Mouse (Mus musculus): ENCODE results near the gene Cbx4. TPM values are rescaled to one million over a fixed set of nuclear protein-coding genes. Genes with fewer than 3 reads are reported as not detected.

Cbx4 gene
- polyA plus RNA-seq, 1 experiment from 2014 or later, result 7.7 TPM

DNA sequence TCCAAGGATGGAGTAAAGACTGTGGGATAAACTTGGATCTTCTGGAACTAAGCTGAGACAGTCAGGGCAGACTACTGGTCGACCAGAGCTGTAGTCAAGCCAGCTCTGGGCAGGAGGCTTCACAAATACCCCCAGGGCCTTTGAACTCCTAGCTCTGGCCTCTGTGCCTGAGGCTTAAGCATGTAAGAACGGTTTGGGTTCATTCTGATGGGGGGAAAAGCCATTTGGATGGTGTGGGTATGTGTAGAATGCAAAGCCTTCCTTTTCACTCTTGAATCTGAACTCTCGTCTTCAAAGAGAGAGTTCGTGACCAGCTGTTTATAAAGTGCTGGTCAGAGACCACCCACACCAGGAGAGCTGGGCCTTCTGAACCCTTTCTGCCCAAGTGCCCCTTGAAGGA lies 8.3 kb downstream of the Cbx4 start:
- no peak for ATAC-seq (replicated peaks; ENCODE audit: insufficient number of reproducible peaks, low FRiP score, low TSS enrichment)
- Histone ChIP-seq H3K9me3 (replicated peaks; ENCODE audit: control insufficient read depth, low read length) (no peaks in the 10 kb centered on the region), H3K4me3 (ENCODE audit: low read depth, low read length) (no peak overlapping the region), H3K36me3 (ENCODE audit: control insufficient read depth, insufficient read depth, low read length) (peaks cover 9% of the 10 kb centered on the region), H3K4me2 (no peak overlapping the region), H3K4me1 (ENCODE audit: control insufficient read depth, insufficient read depth, low read length) (peaks cover 40% of the 10 kb centered on the region), H3K9ac (ENCODE audit: low read depth, low read length) (no peak overlapping the region), H3K27me3 (ENCODE audit: control insufficient read depth, insufficient read depth, low read length) (peaks cover 33% of the 10 kb centered on the region), H3K27ac (ENCODE audit: low read depth, low read length) (no peak overlapping the region)
- WGBS (ENCODE audit: insufficient replicate concordance), result 70% methylated on average over 4 of the region's 4 CpGs

DNA sequence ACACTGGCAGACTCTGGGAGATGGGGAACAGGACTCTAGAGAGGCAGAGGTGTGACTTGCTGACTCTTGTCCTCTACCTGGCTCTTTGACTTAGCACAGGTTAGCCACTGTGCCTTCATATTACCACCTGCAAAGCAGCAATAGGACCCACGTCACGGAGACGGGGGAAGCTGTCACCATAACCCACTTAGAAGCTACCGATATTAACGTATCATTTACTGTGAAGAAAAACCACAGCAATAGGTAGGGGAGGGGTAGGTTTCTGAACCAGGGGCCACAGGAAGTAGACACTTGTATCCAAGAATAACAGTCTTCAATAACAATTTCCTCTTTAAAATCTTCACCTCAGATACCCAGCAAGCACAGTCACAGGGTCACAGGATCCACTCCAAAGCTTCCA lies 10.2 kb downstream of the Cbx4 start:
- Histone ChIP-seq H3K4me3 (ENCODE audit: low read depth, low read length) (no peak overlapping the region), H3K27ac (ENCODE audit: low read depth, low read length) (no peak overlapping the region), H3K4me1 (ENCODE audit: control insufficient read depth, insufficient read depth, low read length) (peaks cover 23% of the 10 kb centered on the region), H3K36me3 (ENCODE audit: control insufficient read depth, insufficient read depth, low read length) (peaks cover 3% of the 10 kb centered on the region; the same call in 1 of the 2 replicates), H3K9ac (ENCODE audit: low read depth, low read length) (no peak overlapping the region), H3K9me3 (replicated peaks; ENCODE audit: control insufficient read depth, low read length) (no peaks in the 10 kb centered on the region), H3K4me2 (no peak overlapping the region), H3K27me3 (ENCODE audit: control insufficient read depth, insufficient read depth, low read length) (peaks cover 23% of the 10 kb centered on the region)
- 76% methylated on average over 5 of the region's 5 CpGs for WGBS (ENCODE audit: insufficient replicate concordance)
- no peak for ATAC-seq (replicated peaks; ENCODE audit: insufficient number of reproducible peaks, low FRiP score, low TSS enrichment)

DNA sequence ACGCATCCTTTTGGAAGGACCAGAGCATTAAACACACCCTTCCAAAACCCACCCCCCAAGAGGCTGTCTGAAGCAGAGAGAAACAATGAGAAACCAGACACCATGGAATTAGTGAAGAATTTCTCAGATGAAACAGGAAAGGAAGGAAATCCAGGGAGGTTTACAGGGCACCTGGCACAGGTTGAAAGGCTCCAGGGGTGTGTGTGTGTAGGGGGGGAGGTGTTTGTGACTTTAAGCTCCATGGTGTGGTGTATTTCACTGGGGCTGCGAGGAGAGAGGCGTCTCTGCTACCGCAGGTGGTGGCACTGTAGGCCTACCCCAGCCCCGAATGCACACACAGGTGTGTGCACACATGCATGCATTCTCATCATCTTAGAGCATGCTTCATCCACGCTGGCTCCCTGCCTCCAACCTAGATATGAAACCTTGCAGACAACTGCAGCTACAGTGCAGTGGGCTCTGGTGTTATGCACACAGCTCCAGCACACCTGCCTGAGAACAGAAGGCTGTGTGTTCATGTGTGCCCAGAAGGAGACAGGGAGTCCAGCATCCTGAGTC lies 12.1 kb downstream of the Cbx4 start:
- Histone ChIP-seq H3K4me2 (no peak overlapping the region), H3K27ac (ENCODE audit: low read depth, low read length) (no peak overlapping the region), H3K9ac (ENCODE audit: low read depth, low read length) (no peak overlapping the region), H3K27me3 (ENCODE audit: control insufficient read depth, insufficient read depth, low read length) (peaks cover 19% of the 10 kb centered on the region; the same call in 1 of the 2 replicates), H3K36me3 (ENCODE audit: control insufficient read depth, insufficient read depth, low read length) (no peaks in the 10 kb centered on the region), H3K9me3 (replicated peaks; ENCODE audit: control insufficient read depth, low read length) (no peaks in the 10 kb centered on the region), H3K4me3 (ENCODE audit: low read depth, low read length) (no peak overlapping the region), H3K4me1 (ENCODE audit: control insufficient read depth, insufficient read depth, low read length) (peaks cover 8% of the 10 kb centered on the region)
- ATAC-seq (replicated peaks; ENCODE audit: insufficient number of reproducible peaks, low FRiP score, low TSS enrichment), result no peak
- WGBS (ENCODE audit: insufficient replicate concordance), result 78% methylated on average over 6 of the region's 6 CpGs

DNA sequence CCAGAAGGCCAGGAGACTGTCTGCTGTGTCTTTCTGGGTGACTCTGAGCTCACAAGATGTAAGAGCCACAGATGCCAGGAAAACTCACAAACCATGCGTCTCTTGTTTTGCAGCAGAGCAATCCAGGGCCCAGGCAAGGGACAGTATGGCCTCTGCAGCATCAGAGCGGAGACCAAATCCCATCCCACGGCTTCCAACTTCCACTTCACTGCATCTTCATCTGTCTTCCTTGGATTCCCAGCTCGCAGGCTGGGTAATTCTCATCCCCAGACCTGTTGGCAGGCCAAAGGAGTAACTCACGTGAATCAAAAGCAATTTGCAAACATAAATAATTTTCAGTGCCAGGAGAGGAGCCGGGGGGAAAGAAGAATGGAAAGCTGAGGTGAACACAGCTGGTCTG lies 13.0 kb downstream of the Cbx4 start:
- Histone ChIP-seq H3K27me3 (ENCODE audit: control insufficient read depth, insufficient read depth, low read length) (peaks cover 19% of the 10 kb centered on the region; the same call in 1 of the 2 replicates), H3K4me1 (ENCODE audit: control insufficient read depth, insufficient read depth, low read length) (no peaks in the 10 kb centered on the region), H3K4me3 (ENCODE audit: low read depth, low read length) (no peak overlapping the region), H3K36me3 (ENCODE audit: control insufficient read depth, insufficient read depth, low read length) (no peaks in the 10 kb centered on the region), H3K27ac (ENCODE audit: low read depth, low read length) (no peak overlapping the region), H3K9me3 (replicated peaks; ENCODE audit: control insufficient read depth, low read length) (no peaks in the 10 kb centered on the region), H3K9ac (ENCODE audit: low read depth, low read length) (no peak overlapping the region), H3K4me2 (no peak overlapping the region)
- 74% methylated on average over 6 of the region's 6 CpGs for WGBS (ENCODE audit: insufficient replicate concordance)
- ATAC-seq (replicated peaks; ENCODE audit: insufficient number of reproducible peaks, low FRiP score, low TSS enrichment), result no peak

DNA sequence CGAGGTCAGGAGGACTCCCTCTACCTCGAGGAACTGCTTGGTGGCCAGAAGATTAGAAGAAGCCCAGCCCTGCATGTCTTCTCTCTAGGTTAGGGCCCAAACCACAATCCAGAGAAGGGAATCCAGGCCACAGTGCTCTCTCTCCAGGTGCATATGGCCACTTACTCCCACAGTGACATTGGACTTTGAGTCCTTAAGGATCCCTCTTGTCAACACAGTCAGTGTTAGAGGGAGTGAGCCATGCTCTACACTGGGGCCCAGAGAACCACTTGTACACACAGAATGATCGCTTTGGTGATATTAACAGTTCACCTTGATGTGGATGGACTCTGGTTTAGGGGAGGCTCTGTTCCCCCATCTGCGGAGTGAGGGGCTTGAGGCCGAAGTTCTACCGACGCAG lies 13.8 kb downstream of the Cbx4 start:
- H3K4me3 ChIP-seq (ENCODE audit: low read depth, low read length), result no peak overlapping the region

DNA sequence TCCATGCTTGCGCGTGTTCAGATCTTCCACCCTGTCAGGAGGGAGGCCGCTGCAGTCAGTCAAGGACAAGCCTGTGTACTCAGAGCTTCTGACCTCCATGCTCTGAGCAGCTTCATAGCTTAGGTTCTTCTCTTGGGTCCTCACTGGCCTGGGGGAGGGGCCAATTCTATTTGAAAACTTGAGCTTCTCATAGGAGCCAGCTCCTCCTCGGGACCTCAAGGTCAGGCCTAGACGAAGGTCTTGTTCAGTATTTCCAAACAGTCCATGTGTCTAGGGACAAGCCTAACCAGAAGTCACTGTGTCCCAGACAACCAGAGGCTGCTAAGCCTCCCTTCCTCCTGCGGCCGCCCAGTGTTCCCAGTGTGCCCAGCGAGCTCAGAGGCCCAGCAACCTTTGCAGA lies 19.2 kb downstream of the Cbx4 start:
- Histone ChIP-seq H3K27ac (ENCODE audit: low read depth, low read length) (no peak overlapping the region), H3K4me1 (ENCODE audit: control insufficient read depth, insufficient read depth, low read length) (no peaks in the 10 kb centered on the region), H3K4me2 (no peak overlapping the region), H3K9me3 (replicated peaks; ENCODE audit: control insufficient read depth, low read length) (no peaks in the 10 kb centered on the region), H3K4me3 (ENCODE audit: low read depth, low read length) (no peak overlapping the region), H3K27me3 (ENCODE audit: control insufficient read depth, insufficient read depth, low read length) (peaks cover 20% of the 10 kb centered on the region), H3K36me3 (ENCODE audit: control insufficient read depth, insufficient read depth, low read length) (no peaks in the 10 kb centered on the region), H3K9ac (ENCODE audit: low read depth, low read length) (no peak overlapping the region)
- no peak for ATAC-seq (replicated peaks; ENCODE audit: insufficient number of reproducible peaks, low FRiP score, low TSS enrichment)
- 75% methylated on average over 8 of the region's 8 CpGs for WGBS (ENCODE audit: insufficient replicate concordance)

More for the DNA sequence above, 13.8 kb downstream of the Cbx4 start:
- H3K27me3 ChIP-seq (ENCODE audit: control insufficient read depth, insufficient read depth, low read length), result peaks cover 19% of the 10 kb centered on the region; the same call in 1 of the 2 replicates
- H3K9ac ChIP-seq (ENCODE audit: low read depth, low read length), result no peak overlapping the region
- no peak overlapping the region for H3K4me2 ChIP-seq
- H3K36me3 ChIP-seq (ENCODE audit: control insufficient read depth, insufficient read depth, low read length), result no peaks in the 10 kb centered on the region
- 75% methylated on average over 7 of the region's 7 CpGs for WGBS (ENCODE audit: insufficient replicate concordance)
- H3K4me1 ChIP-seq (ENCODE audit: control insufficient read depth, insufficient read depth, low read length), result no peaks in the 10 kb centered on the region
- no peaks in the 10 kb centered on the region for H3K9me3 ChIP-seq (replicated peaks; ENCODE audit: control insufficient read depth, low read length)
- no peak overlapping the region for H3K27ac ChIP-seq (ENCODE audit: low read depth, low read length)
- ATAC-seq (replicated peaks; ENCODE audit: insufficient number of reproducible peaks, low FRiP score, low TSS enrichment), result no peak

DNA sequence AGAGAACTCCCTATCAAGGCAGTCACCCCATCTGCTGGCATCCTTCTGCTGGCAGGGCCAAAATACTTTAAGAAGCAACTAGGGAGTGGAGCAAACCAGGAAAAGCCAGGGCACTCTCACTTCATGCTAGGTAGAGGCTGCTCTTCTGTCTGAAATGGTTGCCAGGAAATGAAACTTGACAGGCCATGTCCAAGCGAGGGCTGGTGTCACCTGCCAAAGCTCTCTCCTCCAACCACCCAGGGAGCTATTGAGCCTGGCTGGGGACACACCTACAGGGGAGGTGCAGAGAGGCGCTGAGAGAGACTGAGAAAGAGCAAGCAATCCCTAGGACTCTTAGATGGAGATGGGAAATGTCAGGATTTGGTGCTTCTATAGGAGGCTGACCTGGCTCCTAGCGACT lies 26.8 kb downstream of the Cbx4 start:
- Histone ChIP-seq H3K27me3 (ENCODE audit: control insufficient read depth, insufficient read depth, low read length) (peaks cover 75% of the 10 kb centered on the region), H3K4me1 (ENCODE audit: control insufficient read depth, insufficient read depth, low read length) (peaks cover 26% of the 10 kb centered on the region), H3K9me3 (replicated peaks; ENCODE audit: control insufficient read depth, low read length) (no peaks in the 10 kb centered on the region), H3K27ac (ENCODE audit: low read depth, low read length) (no peak overlapping the region), H3K36me3 (ENCODE audit: control insufficient read depth, insufficient read depth, low read length) (no peaks in the 10 kb centered on the region), H3K4me3 (ENCODE audit: low read depth, low read length) (peak overlapping the region; percentile 26; the same call in 1 of the 2 replicates), H3K9ac (ENCODE audit: low read depth, low read length) (no peak overlapping the region), H3K4me2 (no peak overlapping the region; the same call in 1 of the 2 replicates)
- ATAC-seq (replicated peaks; ENCODE audit: insufficient number of reproducible peaks, low FRiP score, low TSS enrichment), result no peak
- 6% methylated on average over 3 of the region's 3 CpGs for WGBS (ENCODE audit: insufficient replicate concordance)

DNA sequence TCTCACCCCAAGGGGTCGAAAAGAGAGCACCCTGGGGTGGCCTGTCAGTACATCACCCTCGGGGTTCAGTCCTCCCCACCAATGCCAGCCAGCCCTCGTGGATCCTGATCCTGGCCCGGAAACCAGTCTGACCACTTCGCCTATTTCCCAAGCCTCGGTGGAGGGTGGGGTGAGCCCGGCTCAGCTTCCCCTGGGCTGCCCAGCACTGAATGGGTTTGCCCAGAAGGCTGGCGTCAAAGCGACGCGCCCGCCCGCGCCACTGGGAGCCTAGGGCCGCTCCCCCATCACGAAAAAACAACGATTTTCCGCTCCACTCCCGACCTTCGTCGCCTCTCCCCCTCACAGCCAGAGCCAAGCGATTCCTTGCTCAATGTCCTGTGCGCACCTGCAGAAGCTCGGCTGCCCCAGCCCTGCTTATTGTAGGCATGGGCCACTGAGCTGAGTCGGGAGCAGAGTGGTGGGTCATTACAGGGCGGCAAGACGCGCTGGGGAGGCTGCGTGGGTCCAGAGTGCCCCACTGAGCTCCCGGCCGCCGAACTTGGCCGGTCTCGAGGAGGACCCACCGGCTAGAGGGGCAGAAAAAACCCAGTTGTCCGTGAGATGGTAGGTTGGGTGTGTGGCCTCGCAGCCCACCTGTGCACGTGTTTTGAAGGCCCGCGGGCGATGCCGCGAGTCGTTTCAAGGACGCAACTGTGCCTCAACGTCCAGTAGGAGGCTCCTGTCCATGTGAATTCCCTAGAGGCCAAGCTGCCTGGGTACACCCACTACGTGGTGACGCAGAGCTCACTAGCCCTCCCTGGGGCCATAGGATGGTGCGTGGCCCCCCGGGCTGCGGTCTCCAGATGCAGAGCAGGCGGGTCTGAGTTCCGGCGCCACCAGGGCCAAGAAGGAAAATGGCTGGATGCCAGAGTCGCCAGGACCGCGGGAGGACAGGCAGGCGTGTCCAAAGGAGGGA lies 27.7 kb downstream of the Cbx4 start:
- Histone ChIP-seq H3K27me3 (ENCODE audit: control insufficient read depth, insufficient read depth, low read length) (peaks cover 80% of the 10 kb centered on the region), H3K4me3 (ENCODE audit: low read depth, low read length) (peak overlapping the region; percentile 26), H3K4me2 (peak overlapping the region; percentile 94), H3K27ac (ENCODE audit: low read depth, low read length) (no peak overlapping the region), H3K36me3 (ENCODE audit: control insufficient read depth, insufficient read depth, low read length) (no peaks in the 10 kb centered on the region), H3K9ac (ENCODE audit: low read depth, low read length) (0 out of 2 replicates have a peak overlapping the region, but pooled peaks have one; percentile 22), H3K9me3 (replicated peaks; ENCODE audit: control insufficient read depth, low read length) (no peaks in the 10 kb centered on the region), H3K4me1 (ENCODE audit: control insufficient read depth, insufficient read depth, low read length) (peaks cover 32% of the 10 kb centered on the region)
- WGBS (ENCODE audit: insufficient replicate concordance), result 4% methylated on average over 58 of the region's 58 CpGs
- no peak for ATAC-seq (replicated peaks; ENCODE audit: insufficient number of reproducible peaks, low FRiP score, low TSS enrichment)
